Mouse (Mus musculus) lung, postnatal 25 days (tissue): ENCODE data around the gene Slc22a7.
A peak's percentile ranks its signal among the peaks of the same experiment; 100 is the strongest.

ENCODE experiments used
- DNase-seq: peaks from one replicate; pipeline ENCODE4 v3.0.0; 2022; ENCODE audit warnings: low spot score

Gene Slc22a7

GRCm38 (mm10) chr17:46438298-46438873 lies at the start of gene Slc22a7:
Slc22a7 (minus strand) TSS chr17:46438457.
- DNase-seq, result no peak

GRCm38 (mm10) chr17:46487431-46487830 lies 49.2 kb upstream of the Slc22a7 start, which contains the start of gene Ttbk1:
Ttbk1 (minus strand) TSS chr17:46487675.
- no peak for DNase-seq

DNA sequence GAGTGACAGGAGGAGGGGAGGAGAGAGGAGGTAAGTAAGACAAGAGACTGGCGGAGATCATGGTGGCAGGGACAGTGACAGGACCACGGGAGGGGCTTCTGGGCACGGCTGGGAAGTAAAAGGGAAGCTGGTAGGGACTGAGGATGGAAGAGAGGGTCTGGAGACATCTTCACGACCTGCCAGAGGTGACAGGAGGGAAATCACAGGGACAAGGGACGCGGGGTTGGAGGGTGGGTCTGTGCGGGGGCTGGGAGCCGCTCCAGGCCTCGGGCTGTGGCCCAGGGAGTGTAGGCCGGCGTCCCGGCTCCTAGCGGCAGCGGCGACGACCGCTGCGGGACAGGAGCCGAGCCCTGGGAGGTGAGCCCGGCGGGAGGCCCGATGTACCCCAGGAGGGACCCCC lies 48.7 kb upstream of the Slc22a7 start:
- DNase-seq, result no peak

DNA sequence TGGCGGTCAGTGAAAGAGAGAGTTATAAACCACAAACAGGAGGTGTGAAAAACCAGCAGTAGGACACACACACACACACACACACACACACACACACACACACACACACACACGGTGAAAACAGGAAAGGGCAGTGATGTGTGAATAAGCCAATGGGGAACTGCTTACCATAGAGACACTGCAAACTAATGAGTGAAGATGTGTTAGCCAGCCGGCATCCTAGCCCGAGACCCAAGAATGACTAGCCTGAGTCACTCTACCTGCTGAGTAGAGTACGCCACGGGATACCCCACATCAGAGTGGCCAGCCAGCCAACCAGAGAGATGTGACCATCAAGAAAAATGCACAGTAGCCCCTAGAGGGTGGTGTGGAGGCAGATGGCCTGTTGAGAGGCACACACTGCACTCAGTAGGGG lies 46.2 kb upstream of the Slc22a7 start:
- DNase-seq, result no peak

DNA sequence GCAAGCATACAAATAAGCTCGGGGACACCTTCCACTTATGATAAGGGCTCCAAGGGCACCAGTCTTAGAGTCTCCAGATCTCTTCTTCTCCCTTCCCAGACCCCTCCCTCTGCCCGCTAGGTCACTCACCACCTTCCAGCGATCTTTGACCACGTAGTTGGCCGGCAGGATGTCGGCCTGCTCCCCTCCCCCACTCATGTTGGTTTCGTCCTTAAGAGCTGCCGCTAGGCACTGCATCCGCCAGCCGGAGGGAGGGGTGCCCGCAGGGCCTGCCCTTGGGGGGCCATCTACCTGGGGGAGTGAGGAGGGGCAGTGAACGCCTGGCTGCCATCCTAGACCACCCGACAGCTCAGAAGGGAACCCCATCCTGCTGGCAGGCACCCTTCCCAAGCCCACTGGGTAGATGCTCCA lies 45.8 kb upstream of the Slc22a7 start:
- no peak for DNase-seq

DNA sequence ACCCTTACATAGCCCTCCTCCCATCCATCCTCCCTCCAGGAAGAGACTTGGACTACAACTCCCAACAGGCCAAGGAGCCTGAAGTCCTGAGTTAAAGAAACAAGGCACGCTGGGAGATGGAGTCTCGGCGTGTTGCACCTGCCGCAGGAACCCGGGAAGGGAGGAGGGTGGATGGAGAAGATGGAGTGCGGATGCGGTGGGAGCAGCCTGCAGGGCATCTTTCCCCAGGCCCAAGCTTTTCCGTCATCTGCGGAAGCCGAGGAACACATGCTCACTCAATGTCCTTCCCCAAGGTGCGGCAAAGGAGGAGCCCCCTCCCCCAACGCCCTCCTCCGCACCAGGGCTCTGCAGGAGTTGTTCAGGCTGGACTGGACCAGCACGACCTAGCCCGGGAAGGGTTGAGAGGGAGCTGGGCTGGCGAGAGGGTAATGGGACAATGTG lies 45.3 kb upstream of the Slc22a7 start:
- no peak for DNase-seq

- no peak for DNase-seq
These were observed 39.0 kb upstream of the Slc22a7 start for GRCm38 (mm10) chr17:46477286-46477685.

DNA sequence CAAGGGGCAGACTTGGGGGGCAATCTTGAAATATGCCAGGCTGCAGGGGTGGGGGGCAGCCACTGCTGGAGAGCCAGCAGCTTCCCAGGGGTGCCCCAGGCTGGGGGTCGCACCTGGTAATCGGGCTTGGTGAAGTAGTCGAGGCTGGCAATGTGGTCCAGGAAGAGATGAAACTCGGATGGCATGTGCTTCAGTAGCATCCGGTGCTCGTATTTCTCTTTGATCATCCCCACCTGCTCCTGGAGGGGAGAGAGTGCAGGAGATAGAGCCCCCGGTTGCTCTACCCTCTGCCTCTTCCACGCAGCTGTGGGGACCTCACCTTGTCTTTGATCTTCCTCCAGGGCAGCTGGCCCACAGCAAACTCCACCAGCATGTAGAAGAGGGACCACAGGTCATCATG lies 38.3 kb upstream of the Slc22a7 start:
- DNase-seq, result no peak

DNA sequence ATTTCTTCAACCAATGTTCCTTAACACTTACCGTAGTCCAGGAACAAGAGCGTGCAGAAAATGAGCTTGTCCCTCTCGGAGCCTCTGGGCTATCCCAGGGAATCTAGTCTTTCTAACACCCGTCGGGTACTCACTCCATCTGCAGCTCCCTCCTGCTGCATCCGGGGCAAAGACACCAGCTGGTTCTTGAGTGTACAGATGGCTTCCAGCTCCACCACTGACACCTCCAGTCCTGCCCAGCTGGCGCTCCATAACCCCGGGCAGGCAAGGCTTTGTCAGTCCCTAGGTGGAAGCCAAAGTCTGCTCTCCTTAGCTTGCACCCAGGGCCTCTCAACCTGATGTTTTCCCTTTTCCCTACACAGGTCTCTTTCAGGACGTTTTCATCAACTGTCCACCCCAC lies 29.6 kb upstream of the Slc22a7 start:
- DNase-seq, result no peak

GRCm38 (mm10) chr17:46462226-46462625 lies 24.0 kb upstream of the Slc22a7 start:
- no peak for DNase-seq

- DNase-seq, result no peak
These were observed 23.1 kb upstream of the Slc22a7 start for GRCm38 (mm10) chr17:46461347-46461746.

GRCm38 (mm10) chr17:46460673-46461072 lies 22.4 kb upstream of the Slc22a7 start:
- DNase-seq, result no peak

- no peak for DNase-seq
These were observed 20.2 kb upstream of the Slc22a7 start for GRCm38 (mm10) chr17:46458439-46458838.

- DNase-seq, result peak; percentile 21
These were observed 19.5 kb upstream of the Slc22a7 start for GRCm38 (mm10) chr17:46457791-46458190.

DNA sequence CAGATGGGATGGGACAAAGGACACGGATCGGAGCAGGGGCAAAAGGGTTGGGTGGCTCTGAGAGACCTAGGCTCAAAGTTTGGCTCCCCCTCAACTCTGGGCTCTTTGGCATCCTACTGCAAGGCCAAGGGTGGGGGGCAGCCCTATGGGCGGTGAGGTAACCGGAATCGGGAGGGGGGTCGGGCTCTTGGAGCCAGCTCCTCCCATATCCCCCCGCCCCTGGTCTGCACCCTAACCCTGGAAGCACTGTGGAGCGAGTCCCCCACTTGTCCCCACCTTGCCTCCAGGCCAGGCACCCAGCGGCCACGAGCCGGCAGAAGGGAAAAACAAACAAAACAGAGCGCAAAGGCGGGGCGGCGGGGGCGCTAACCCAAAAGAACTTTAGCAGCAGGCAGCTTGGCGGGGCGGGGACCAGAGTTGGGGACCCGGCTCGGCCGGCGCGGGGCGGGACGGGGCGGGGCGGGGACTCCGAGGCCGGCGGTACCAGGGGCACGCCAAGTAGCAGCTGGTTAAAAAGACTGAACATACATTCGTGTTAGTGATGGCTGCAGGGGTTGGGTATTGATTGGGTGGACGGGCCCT lies 16.9 kb upstream of the Slc22a7 start:
- peak; percentile 12 for DNase-seq

GRCm38 (mm10) chr17:46454539-46454938 lies 16.3 kb upstream of the Slc22a7 start:
- no peak for DNase-seq

- DNase-seq, result no peak
These were observed 15.7 kb upstream of the Slc22a7 start for GRCm38 (mm10) chr17:46453970-46454411.

DNA sequence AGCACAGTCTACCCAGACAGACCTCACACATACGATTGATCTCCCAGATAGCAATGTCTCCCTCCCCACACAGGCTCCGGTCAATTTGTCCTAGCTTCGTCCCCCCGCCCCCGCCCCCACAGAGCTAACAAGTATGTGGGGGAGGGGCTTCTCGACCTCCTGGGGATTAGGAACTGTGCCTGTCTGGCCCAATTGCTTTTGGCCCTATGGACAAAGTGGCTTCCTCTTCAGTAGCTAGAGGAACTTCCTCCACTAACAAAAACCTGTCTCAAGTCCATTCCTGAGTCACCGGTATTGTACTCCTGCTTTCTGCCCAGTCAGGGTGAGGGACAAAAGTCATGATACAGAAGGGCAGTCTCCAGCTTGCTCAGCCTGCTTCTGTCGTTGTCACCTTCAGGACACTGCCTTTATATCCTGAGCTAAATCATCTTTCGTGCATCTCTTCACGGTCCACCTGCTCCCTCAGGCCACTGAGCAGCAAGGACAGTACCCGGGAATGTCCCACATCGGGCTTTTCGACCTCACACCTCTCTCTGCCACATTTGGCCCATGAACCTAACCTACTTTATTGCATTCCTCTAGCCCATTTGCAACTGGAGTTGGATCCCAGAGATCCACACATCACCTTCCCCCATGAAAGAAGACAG lies 15.2 kb upstream of the Slc22a7 start:
- no peak for DNase-seq

DNA sequence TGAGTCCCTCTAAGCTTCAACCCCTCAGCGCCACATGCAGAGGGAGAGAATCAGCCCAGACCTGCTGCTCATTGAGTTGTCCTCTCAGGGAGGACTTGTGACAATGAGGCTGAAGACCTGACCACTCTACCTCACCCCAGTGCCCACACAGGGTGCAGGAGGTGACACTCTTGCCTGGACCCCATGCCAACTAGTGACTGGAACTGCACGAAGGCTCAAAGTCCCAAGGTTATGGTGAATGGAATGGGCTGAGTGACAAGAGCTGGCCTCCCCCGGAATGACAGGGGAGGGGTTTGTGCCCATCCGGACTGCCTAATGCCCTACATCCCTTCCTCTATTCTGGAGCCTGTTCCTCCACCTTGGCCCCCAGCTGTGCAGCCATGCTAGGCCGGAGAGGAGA lies 14.4 kb upstream of the Slc22a7 start:
- DNase-seq, result no peak

- DNase-seq, result no peak
These were observed 8.0 kb upstream of the Slc22a7 start for GRCm38 (mm10) chr17:46446264-46446663.

- DNase-seq, result no peak
These were observed 6.8 kb upstream of the Slc22a7 start for GRCm38 (mm10) chr17:46444839-46445579.

GRCm38 (mm10) chr17:46439176-46439575 lies 919 bp upstream of the Slc22a7 start:
- no peak for DNase-seq
